Mouse (Mus musculus) 416B (cell line): Measurements from ENCODE around the gene Scarf1.

Source experiments
- DNase-seq: peaks from one replicate; pipeline ENCODE4 v3.0.0; 2011; ENCODE audit warnings: low read depth

Gene Scarf1

DNA sequence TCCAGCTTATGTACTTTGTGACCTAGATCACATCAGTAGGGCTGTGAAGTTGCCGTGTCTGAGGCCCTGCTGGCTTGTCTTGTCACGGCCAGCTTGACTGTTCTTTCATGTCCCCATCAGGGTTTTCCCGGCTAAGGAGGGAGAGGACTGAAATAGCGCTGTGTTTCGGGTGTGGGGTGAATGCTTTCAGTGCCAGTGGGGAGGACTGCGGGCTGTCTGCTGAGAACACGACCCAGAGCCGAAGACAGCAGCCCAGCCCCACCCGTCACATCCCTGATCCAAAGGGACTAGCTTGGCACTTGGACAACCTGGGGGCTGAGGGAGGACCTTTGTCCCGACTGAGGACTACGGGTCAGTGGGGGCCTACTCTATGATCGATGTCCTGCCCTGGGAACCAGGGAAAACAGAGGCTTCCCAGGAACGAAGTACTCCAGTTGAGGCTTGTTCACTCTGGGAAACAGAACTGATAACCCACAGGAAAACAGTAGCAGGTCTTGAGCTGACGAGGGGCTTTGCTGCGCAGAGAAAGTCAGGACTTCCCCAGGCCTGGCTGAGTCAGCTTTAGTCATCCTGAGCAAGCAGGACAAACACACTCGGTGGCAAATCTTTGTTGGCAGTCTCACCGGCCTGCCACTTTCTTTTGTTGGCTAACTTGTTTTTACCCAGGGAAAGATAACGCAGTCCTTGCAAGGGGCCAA lies 50.7 kb downstream of the Scarf1 start:
- DNase-seq, result peak; percentile 85

DNA sequence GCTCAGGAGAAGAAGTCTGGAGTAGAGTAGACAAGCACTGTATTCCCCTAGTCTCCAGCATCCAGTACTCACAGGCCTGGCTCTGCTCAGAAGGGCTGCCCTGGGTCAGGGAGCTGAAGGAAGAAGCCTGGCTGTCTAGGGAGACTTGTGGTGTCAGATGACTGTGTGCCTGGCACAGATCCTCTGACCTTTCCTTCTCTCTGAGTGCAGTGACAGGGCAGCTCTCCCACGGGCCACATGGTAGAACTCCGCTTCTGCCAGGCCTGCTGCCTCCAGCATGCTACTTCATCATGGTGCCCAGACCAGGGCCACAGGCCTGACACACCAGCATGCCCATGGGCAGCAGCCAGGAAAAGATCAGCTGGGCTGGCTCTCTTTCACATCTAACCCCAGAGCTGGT lies 52.5 kb downstream of the Scarf1 start:
- peak; percentile 46 for DNase-seq

DNA sequence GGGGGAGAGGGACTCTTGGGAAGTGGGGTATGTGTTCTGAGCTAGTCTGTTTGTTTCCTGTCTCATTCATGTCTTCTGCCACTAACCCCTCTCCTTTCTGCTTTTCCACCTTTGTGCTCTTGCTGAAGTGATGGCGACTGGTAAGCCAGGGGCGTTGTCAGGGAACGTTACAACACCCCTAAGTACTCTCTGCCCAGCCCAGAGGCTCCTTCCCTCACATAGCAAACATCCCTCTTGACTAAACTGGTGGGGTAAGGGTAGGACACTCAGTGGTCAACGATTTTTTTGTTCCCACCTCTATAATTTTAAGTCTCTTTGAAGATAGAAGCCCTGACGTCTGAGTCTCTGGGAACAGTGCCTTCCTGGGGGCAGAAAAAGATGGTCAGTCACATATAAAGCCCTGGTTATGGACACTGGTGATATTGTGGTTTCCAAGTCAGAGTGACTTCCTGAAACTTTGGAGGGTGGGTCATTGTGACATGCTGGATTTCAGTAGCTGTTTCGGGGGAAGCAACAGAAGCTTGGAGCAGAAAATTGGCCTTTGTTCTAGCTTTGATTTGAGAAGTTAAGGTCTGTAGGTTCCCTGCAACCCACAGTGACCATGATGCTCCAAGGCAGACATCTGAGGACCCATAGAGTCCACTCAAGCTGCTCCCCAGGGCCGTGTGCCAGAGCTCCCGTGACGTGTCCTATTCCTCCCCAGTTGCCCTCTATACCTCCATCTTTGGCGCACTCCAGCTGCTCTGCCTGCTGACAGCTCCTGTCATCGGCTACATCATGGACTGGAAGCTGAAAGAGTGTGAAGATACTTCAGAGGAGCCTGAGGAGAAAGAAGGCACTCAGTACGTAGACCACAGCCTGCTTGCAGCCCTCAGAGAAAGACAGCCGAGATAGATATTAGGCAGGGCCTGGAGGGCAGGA lies 53.2 kb downstream of the Scarf1 start:
- peak; percentile 70 for DNase-seq

DNA sequence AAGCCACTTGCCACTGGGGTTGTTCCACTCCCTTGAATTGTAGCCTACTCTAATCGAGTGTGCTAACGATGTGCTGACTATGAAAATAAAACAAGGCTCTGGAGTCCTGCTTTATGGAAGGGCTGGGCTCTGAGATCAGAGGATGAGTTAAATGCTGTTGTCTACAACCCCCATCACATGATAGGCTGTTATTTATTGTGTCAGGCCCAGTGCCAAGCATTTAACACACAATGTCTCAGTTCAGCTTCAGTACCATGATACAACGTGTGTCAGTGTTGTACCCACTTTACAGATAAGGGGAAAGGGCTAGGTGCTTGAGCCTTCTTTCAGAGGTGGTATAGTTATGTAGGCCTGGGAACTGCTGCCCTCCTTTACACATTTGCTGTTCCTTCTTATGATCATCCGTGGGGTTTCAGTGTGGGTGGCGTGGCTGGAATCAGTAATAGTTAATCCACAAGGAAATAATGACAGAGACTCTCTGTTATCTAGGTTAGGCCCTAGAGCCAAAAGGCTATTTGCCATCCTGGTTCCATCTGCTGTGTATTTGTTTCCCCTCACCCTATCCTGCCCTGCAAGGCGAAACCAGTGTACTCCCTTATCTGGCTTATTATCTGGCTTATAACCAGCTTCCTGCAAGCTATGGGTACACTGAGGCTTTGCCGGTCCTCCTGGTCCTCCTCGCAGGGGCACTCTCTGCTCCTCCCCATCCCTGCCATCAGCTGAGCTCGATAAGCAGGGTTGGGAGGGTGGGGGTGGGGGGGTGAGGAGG lies 54.2 kb downstream of the Scarf1 start:
- DNase-seq, result peak; percentile 74

DNA sequence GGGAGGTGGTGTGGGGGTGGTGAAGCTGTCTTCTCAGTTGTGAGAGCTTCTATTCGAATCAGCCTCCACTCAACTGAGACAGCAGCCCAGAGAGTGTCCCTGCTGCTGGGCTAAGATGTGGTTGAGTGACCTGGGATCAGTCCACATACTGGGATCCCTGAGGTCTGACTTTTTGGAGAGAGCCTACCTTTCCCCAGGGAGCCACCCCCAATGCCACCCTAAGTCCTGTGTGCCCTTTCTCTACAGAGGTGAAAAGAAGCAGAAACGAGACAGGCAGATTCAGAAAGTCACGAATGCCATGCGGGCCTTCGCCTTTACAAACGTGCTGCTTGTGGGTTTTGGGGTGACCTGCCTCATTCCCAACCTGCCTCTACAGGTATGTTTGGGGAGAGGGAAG lies 54.8 kb downstream of the Scarf1 start:
- DNase-seq, result no peak

DNA sequence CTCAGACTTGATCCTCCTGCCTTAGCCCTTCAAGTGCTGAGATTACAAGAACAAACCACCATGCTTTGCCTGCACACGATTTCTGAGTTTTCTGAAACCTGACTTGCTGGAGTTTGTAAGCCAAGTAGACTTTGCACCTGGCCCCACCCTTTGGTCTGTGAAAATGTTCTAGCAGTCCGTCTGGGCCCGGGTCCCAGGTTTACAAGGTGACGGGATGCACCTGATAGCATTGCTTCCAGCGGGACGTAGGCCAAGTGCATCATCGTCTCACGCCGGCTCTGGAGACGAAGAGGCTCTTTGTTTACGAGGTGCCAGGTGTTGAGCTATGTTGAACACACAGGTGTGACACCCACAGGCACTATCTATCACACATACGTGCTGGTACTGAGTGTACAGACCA lies 55.6 kb downstream of the Scarf1 start:
- DNase-seq, result no peak

DNA sequence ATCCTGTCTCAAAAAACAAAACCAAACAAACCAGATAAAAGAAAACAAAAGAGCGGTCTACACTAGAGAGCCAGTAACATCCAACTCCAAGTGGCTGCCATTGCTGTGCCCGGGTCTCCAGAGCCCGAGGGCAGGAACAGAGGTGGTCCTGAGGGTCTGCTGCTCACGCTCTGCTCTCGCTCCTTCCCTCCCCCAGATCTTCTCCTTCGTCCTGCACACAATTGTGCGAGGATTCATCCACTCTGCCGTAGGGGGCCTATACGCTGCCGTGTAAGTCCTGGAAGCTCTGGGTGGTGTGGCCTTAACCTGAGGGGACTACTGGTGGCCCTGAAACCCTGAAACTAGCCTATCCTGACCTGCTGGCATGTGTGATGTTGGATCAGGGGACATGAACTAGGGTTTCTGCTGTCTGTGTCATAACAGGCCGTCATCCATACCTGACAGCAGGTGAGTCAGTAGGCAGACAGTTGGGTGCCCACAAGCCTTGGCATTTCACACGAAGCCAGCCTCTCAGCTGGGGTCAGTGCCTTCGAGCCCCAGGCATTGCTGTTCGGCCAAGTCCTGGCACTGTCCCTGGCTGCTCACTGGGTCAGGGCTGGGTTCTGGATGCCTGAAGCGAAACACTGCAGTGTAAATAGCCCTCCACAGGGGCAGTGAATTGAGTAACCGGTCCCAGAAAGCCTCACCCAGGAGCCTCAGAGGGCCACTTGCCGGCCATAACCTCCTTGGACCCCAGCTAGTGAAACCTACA lies 57.2 kb downstream of the Scarf1 start:
- no peak for DNase-seq

DNA sequence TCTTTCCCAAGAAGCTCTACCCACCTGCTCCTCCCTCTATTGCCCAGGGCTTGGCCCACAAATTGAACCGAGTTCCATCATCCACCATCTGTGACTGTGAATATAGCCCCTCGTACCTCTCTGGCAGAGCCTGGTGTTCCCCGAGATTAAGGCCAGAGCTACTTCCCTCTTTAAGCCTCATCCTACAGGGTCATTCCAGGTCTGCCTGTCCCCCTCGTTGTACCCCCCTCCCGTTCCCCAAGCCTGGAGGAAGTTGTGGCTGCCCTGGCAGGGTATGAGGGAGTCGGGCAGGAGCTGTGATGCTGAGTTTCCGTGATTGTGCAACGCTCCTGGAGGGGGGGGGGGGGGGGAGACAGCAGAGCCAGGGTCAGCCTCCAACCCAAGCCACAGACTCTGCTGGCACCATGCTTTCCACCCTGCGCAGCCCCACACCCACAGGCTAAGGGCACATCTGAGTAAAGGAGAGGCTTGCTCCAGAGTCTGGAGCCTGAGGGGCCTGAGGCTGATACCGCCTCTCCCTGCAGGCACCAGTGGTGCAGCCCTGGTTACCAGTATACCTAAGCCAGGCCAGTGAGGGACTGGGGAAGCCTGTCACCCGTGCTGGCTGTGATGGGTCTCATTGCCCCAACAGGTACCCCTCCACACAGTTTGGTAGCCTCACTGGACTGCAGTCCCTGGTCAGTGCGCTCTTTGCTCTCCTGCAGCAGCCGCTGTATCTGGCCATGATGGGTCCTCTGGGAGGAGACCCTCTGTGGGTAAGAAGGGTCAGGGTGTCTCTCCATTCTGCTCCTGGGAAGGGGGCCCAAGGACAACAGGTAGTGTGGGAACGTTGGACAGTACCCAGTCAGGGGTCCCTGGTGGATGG lies 58.0 kb downstream of the Scarf1 start:
- DNase-seq, result peak; percentile 96

DNA sequence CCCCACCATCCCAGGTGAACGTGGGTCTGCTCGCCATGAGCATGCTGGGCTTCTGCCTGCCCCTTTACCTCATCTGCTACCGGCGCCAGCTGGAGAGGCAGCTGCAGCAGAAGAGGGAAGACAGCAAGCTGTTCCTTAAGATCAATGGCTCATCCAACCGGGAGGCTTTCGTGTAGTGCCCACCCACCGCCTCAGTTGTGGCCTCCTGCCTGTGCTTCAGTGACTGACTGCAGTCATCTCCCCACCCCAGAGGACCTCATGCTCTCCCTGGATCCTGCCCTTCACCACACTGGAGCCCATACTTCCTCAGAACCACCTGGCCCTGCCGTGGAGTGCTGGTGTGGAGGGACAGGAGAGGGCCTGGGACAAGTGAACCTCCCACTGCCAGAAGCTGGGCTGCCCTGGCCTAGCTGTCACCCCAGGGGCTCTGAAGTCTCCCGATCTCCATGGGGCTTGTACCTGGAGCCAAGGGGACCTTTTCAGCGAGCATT lies 59.0 kb downstream of the Scarf1 start:
- no peak for DNase-seq

DNA sequence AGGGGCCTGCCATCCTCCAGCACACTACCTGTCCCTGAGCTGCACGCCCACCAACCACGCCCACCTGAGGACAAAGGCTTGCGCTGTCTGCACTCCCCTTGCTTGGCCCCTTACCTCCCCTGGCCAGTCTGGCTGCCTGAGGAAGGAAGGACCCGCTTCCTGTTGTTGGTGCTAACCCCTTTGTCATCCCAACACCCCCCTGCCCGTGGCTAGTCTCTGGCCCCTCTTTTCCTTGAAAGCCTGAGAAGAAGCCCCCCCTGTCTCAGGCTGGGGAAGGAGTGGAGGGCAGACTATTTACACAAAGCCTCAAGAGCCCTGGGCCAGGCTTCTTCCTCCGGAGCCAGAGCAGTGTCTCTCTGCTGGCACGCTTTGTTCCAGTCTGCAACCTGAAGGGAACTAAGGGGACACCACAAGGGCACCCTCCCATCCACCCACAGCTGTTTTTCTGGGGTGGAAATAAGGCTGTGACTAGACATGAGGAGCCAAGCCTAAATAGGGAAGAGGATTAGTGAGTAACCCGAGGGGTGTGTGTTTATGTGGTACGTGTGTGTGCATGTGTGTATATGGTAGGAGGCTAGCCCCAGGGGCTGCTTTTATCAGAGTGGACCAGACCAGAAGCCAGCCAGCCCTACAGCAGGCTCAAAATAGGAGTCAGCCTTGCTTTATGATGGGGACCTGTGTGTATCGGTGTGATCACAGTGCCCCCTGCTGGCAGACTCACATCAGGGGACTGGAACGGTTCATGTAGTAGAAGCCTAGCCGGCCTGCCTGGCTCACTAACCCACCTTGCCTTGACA lies 59.7 kb downstream of the Scarf1 start:
- peak; percentile 97 for DNase-seq

DNA sequence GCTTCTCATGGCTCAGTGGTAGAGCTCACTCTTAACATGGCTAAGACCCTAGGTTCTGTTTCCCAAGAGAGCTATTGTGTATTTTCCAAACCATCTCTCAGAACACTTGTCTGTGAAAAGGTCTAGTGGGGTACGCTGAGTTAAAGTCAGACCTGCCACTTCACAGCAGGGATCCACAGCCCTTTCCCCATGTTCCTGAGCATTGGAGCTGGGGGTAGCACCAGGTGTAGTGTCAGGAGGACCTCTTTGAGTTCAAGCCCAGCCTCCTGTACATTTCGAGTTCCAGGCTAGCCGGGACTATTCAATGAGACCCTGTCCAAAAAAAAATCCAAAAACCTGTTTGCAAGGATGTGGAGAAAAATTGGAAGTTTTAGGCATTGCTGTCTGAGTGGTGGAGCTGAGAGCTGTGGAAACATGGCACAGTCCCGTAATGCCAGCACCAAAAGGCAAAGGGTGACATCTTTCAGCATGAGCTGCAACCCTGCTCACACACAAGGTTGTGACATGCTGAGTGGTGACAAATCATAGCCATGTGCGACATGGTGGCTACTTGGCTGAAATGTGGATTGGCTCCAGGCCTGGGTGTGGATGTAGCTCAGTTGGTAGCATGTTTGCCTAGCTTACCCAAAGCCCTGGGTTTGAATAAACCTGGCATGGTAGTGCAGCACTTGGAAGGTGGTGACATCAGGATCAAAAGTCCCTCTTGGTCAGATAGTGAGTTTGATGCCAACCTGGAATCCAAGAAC lies 61.2 kb downstream of the Scarf1 start:
- no peak for DNase-seq

DNA sequence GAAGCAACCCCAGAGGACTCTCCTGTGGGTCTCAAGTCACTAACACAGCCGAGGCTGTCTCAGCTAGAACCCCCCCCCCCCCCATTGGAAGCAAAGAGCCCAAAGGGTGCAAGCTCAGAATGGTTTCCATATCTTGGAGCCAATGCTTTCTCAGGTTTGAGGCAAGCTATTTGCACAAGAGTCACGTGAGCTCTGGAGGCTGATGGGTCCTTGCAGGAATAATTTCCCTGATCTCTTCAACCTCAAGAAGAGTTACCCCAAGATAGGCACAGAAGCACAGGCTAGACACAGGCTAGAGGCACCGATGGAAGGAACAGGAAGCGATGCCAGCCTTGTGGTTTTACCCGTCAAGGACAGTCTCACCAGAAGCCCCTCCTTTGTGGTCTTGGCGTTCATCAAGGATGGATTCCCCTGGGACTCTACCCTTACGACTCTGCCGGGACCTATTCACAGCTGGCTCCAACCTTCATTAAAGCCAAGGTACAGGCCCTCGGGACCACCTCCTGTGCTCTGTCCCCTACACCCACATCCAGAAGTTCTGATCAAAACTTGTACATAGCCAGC lies 62.3 kb downstream of the Scarf1 start:
- DNase-seq, result peak; percentile 65
